Mouse (Mus musculus) hindbrain, embryonic 10.5 days (tissue): Measurements from ENCODE around the gene C77080. TPM values are rescaled to one million over a fixed set of nuclear protein-coding genes. Genes with fewer than 3 reads are reported as not detected.

ENCODE experiments used
- DNase-seq: peaks from one replicate; pipeline ENCODE4 v3.0.0-alpha.2; 2017; ENCODE audit warnings: low spot score
- H3K27ac ChIP-seq: fragments of 300-500 bp; sonication (generic); 2 replicates; pipeline ENCODE4 v1.5.1; 2016; ENCODE audit warnings: mild to moderate bottlenecking, moderate library complexity
- H3K27me3 ChIP-seq: fragments of 300-500 bp; sonication (generic); 2 replicates; pipeline ENCODE4 v1.6.1; 2016; ENCODE audit warnings: mild to moderate bottlenecking; ENCODE audit not compliant: poor library complexity, insufficient read depth, severe bottlenecking
- H3K36me3 ChIP-seq: fragments of 300-500 bp; sonication (generic); 2 replicates; pipeline ENCODE4 v1.6.1; 2016; ENCODE audit warnings: mild to moderate bottlenecking, moderate library complexity
- H3K4me1 ChIP-seq: fragments of 300-500 bp; sonication (generic); replicated peaks from 2 replicates; pipeline ENCODE4 v1.6.1; 2016; ENCODE audit warnings: mild to moderate bottlenecking
- H3K4me3 ChIP-seq: fragments of 300-500 bp; sonication (generic); 2 replicates; pipeline ENCODE4 v1.5.1; 2016; ENCODE audit warnings: mild to moderate bottlenecking, moderate library complexity
- H3K9me3 ChIP-seq: fragments of 300-500 bp; sonication (generic); 2 replicates; pipeline ENCODE4 v1.6.1; 2016; ENCODE audit warnings: mild to moderate bottlenecking, moderate library complexity
- WGBS: fragments of 180-500 bp; shearing (Covaris S2); methylation state at CpG from one replicate; pipeline ENCODE4 v1.1.7; 2016; 5-methylcytosine and 5-hydroxymethylcytosine counted together
- polyA plus RNA-seq: library from polyadenylated mRNA; unstranded; fragments of >200 nt; fragmentation: Nextera tagmentation; extraction: Ambion mirVana; gene quantifications from 2 replicates; pipeline ENCODE4 v1.2.1, GENCODE M21; 2016

C77080 gene
- polyA plus RNA-seq, 1 experiment from 2014 or later: 3.7 TPM

DNA sequence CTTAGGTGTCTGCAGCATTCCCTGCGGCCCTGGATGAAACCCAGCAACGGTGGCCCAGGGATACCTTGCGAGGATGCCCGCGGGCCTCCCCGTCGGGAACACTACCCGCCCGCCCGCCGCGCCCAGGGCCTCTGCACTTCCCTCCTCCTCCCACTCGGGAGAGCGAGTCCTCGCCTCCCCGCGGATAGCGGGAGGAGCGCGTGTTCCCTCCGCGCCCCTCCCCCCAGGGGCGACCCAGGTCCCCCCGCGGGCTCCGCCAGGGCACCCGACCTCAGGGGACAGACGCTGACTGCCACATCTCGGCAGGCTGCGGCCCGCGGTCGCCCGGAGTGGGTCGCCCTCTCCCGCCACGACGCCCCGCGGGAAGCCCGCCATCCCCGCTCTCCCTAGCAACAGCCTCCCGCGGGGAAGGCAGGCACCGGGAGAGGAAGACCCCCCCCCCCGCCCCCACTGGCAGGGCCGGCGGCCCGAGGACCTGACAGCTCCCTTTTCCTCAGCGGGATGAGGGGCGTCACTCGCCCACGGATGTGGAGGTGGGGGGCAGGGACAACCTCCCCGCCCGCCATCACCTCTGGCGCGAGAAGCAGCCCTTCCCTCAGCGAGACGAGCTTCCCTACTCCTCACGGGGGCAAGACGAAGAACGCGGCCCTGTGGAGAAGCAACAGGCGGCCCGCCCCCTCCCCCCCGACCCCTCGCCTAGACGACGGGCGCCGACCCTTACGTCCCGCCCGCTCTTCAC lies 72.2 kb downstream of the C77080 start:
- peak overlapping the region; percentile 81 for H3K4me3 ChIP-seq
- WGBS: under 1% methylated on average over 73 of the region's 74 CpGs

GRCm38 (mm10) chr4:129188041-129188659 lies 73.1 kb downstream of the C77080 start:
- peaks cover 31% of the 10 kb centered on the region for H3K4me1 ChIP-seq
- H3K27ac ChIP-seq: peak overlapping the region; percentile 97
- H3K4me3 ChIP-seq: peak overlapping the region; percentile 81
- peaks cover 12% of the 10 kb centered on the region for H3K36me3 ChIP-seq
- H3K9me3 ChIP-seq: no peaks in the 10 kb centered on the region
- no peaks in the 10 kb centered on the region for H3K27me3 ChIP-seq
- no peak for DNase-seq
- WGBS: 52% methylated on average over 5 of the region's 5 CpGs

More for the DNA sequence above, 72.2 kb downstream of the C77080 start:
- H3K9me3 ChIP-seq: no peaks in the 10 kb centered on the region
- no peak for DNase-seq
- peak overlapping the region; percentile 97 for H3K27ac ChIP-seq
- peaks cover 31% of the 10 kb centered on the region for H3K4me1 ChIP-seq
- H3K36me3 ChIP-seq: peaks cover 16% of the 10 kb centered on the region
- no peaks in the 10 kb centered on the region for H3K27me3 ChIP-seq

GRCm38 (mm10) chr4:129179560-129179959 lies 81.6 kb downstream of the C77080 start:
- H3K4me1 ChIP-seq: no peaks in the 10 kb centered on the region
- no peak for DNase-seq
- H3K36me3 ChIP-seq: peaks cover 84% of the 10 kb centered on the region
- H3K4me3 ChIP-seq: no peak overlapping the region
- WGBS: 80% methylated on average over 1 of the region's 1 CpGs
- no peak overlapping the region for H3K27ac ChIP-seq
- H3K9me3 ChIP-seq: no peaks in the 10 kb centered on the region
- H3K27me3 ChIP-seq: no peaks in the 10 kb centered on the region

- Histone ChIP-seq H3K36me3 (peaks cover 84% of the 10 kb centered on the region), H3K4me3 (no peak overlapping the region), H3K27ac (no peak overlapping the region), H3K4me1 (no peaks in the 10 kb centered on the region), H3K27me3 (no peaks in the 10 kb centered on the region), H3K9me3 (no peaks in the 10 kb centered on the region)
- 76% methylated on average over 1 of the region's 1 CpGs for WGBS
- no peak for DNase-seq
Observed at GRCm38 (mm10) chr4:129172529-129172928, 88.7 kb downstream of the C77080 start.

Other genes starting within 250 kb of the C77080 start
- gene Rnf19b, start 203.1 kb downstream of the C77080 start, polyA plus RNA-seq: 9.2 and 9.9 TPM in 2 replicates
- 2.5 and 5.1 TPM in 2 replicates for gene Tmem54, start 155.9 kb downstream of the C77080 start, polyA plus RNA-seq
- gene Hpca, start 139.4 kb downstream of the C77080 start, polyA plus RNA-seq: 2.6 and 4.7 TPM in 2 replicates
- 0.72 and 1.8 TPM in 2 replicates for gene Fndc5, start 124.4 kb downstream of the C77080 start, polyA plus RNA-seq
- gene S100pbp, start 71.7 kb downstream of the C77080 start, polyA plus RNA-seq: 21.5 and 26.3 TPM in 2 replicates
- 104 and 109 TPM in 2 replicates for gene Yars, start 71.6 kb downstream of the C77080 start, polyA plus RNA-seq
- 0.37 and 0.63 TPM in 2 replicates for gene Sync, start 26.2 kb upstream of the C77080 start, polyA plus RNA-seq
- gene Rbbp4, start 74.0 kb upstream of the C77080 start, polyA plus RNA-seq: 470 and 520 TPM in 2 replicates
- 45.4 and 54.7 TPM in 2 replicates for gene Zbtb8os, start 74.3 kb upstream of the C77080 start, polyA plus RNA-seq
- 7.7 and 11.8 TPM in 2 replicates for gene Zbtb8a, start 116.7 kb upstream of the C77080 start, polyA plus RNA-seq
- 1.8 and 2.1 TPM in 2 replicates for gene Zbtb8b, start 179.4 kb upstream of the C77080 start, polyA plus RNA-seq
- gene Bsdc1, start 200.2 kb upstream of the C77080 start, polyA plus RNA-seq: 22.2 and 24.8 TPM in 2 replicates
- gene Tssk3, start 229.6 kb upstream of the C77080 start, polyA plus RNA-seq: not detected in 2 replicates
- gene Fam229a, start 229.8 kb upstream of the C77080 start, polyA plus RNA-seq: 0.41 TPM in 1 of 2 replicates, not detected in the other